Comparison of ENCODE assay signal across 9 mouse cellular contexts in genomic region chr10:80935241-80935640, GRCm38 (mm10). TPM values are rescaled to one million over a fixed set of nuclear protein-coding genes. Genes with fewer than 3 reads are reported as not detected.
DNase-seq lines count a peak whose midpoint lies in the region; ATAC-seq lines count a peak whose summit lies in the region.
"Had no signal": no experiment of that assay in that cellular context is flagged by ENCODE, and none has a peak within 500 bp of the region (broad histone marks: within the 10 kb centered on the region; RNA-seq: fewer than 3 reads in every experiment).

No protein-coding gene starts in this region.

- no peak for ATAC-seq in forebrain, embryonic 12.5 days (ENCODE audit: low FRiP score)
- ATAC-seq in forebrain, embryonic 16.5 days = no peak
- ATAC-seq in midbrain, embryonic 11.5 days (ENCODE audit: low FRiP score) = no peak
- ATAC-seq in midbrain, embryonic 15.5 days (replicated peaks) = no peak
- no peak for ATAC-seq in neural tube, embryonic 13.5 days (ENCODE audit: low read depth)
- ATAC-seq in megakaryocyte-erythroid progenitor cell, adult 5-6 weeks (replicated peaks; ENCODE audit: low FRiP score, low TSS enrichment, poor library complexity, severe bottlenecking) = no peak

- 2% methylated on average over 3 of the region's 3 CpGs for whole genome bisulfite sequencing in forebrain, embryonic 12.5 days
- WGBS in forebrain, embryonic 16.5 days = 11% methylated on average over 3 of the region's 3 CpGs
- 14% methylated on average over 3 of the region's 3 CpGs for WGBS in midbrain, embryonic 11.5 days
- WGBS in midbrain, embryonic 15.5 days = 8% methylated on average over 3 of the region's 3 CpGs
- WGBS in neural tube, embryonic 13.5 days = 0% methylated on average over 3 of the region's 3 CpGs

- H3K36me3 ChIP-seq in forebrain, embryonic 12.5 days (replicated peaks) = no peaks in the 10 kb centered on the region
- H3K36me3 ChIP-seq in forebrain, embryonic 16.5 days (ENCODE audit: control insufficient read depth, insufficient read depth) = no peaks in the 10 kb centered on the region
- H3K36me3 ChIP-seq in midbrain, embryonic 11.5 days (ENCODE audit: control insufficient read depth, insufficient read depth, low read length) = no peaks in the 10 kb centered on the region
- no peaks in the 10 kb centered on the region for H3K36me3 ChIP-seq in midbrain, embryonic 15.5 days (replicated peaks)
- no peaks in the 10 kb centered on the region for H3K36me3 ChIP-seq in neural tube, embryonic 13.5 days

- peak overlapping the region; percentile 63; the same call in 1 of the 2 replicates for H3K27ac ChIP-seq in forebrain, embryonic 12.5 days
- no peak overlapping the region for H3K27ac ChIP-seq in forebrain, embryonic 16.5 days (ENCODE audit: low read length)
- no peak overlapping the region for H3K27ac ChIP-seq in midbrain, embryonic 11.5 days (ENCODE audit: low read depth, low read length)
- no peak overlapping the region for H3K27ac ChIP-seq in midbrain, embryonic 15.5 days
- H3K27ac ChIP-seq in neural tube, embryonic 13.5 days (replicated peaks) = no peak overlapping the region

- H3K9me3 ChIP-seq in forebrain, embryonic 12.5 days = no peaks in the 10 kb centered on the region
- no peaks in the 10 kb centered on the region for H3K9me3 ChIP-seq in forebrain, embryonic 16.5 days (ENCODE audit: control insufficient read depth, low read length)
- no peaks in the 10 kb centered on the region for H3K9me3 ChIP-seq in midbrain, embryonic 11.5 days (ENCODE audit: control insufficient read depth, low read length)
- H3K9me3 ChIP-seq in midbrain, embryonic 15.5 days = no peaks in the 10 kb centered on the region
- no peaks in the 10 kb centered on the region for H3K9me3 ChIP-seq in neural tube, embryonic 13.5 days

- DNase-seq in midbrain, embryonic 11.5 days (ENCODE audit: low spot score, missing footprints) = peak; percentile 82
- DNase-seq in induced T-regulatory cell, adult 2 months (ENCODE audit: low read depth) = peak; percentile 57
- DNase-seq in left cerebral cortex, adult 8-10 months (ENCODE audit: low spot score in 2 of 2) = no peak
- DNase-seq: gastrocnemius, postnatal 14 days had no signal

- H3K4me2 ChIP-seq in forebrain, embryonic 12.5 days = peak overlapping the region; percentile 56; the same call in 1 of the 2 replicates
- no peak overlapping the region for H3K4me2 ChIP-seq in forebrain, embryonic 16.5 days (ENCODE audit: low read length)
- no peak overlapping the region for H3K4me2 ChIP-seq in midbrain, embryonic 11.5 days
- H3K4me2 ChIP-seq in midbrain, embryonic 15.5 days = no peak overlapping the region
- H3K4me2 ChIP-seq in neural tube, embryonic 13.5 days = peak overlapping the region; percentile 54

- 0 out of 2 replicates have a peak overlapping the region, but pooled peaks have one; percentile 4 for H3K9ac ChIP-seq in forebrain, embryonic 12.5 days
- no peak overlapping the region for H3K9ac ChIP-seq in forebrain, embryonic 16.5 days (replicated peaks; ENCODE audit: low read depth, low read length)
- no peak overlapping the region for H3K9ac ChIP-seq in midbrain, embryonic 11.5 days (ENCODE audit: low read length)
- no peak overlapping the region for H3K9ac ChIP-seq in midbrain, embryonic 15.5 days
- H3K9ac ChIP-seq in neural tube, embryonic 13.5 days = no peak overlapping the region

- H3K4me3 ChIP-seq in forebrain, embryonic 12.5 days (replicated peaks) = peak overlapping the region; percentile 34; the same call in 1 of the 2 replicates
- H3K4me3 ChIP-seq in forebrain, embryonic 16.5 days (replicated peaks; ENCODE audit: low read length) = no peak overlapping the region
- H3K4me3 ChIP-seq in midbrain, embryonic 11.5 days (ENCODE audit: low read depth, low read length) = no peak overlapping the region
- H3K4me3 ChIP-seq in midbrain, embryonic 15.5 days = no peak overlapping the region
- no peak overlapping the region for H3K4me3 ChIP-seq in neural tube, embryonic 13.5 days

- H3K4me1 ChIP-seq in forebrain, embryonic 12.5 days = peaks cover 91% of the 10 kb centered on the region
- H3K4me1 ChIP-seq in forebrain, embryonic 16.5 days (replicated peaks; ENCODE audit: control insufficient read depth, insufficient read depth, low read length) = peaks cover 75% of the 10 kb centered on the region
- H3K4me1 ChIP-seq in midbrain, embryonic 11.5 days (ENCODE audit: control insufficient read depth, insufficient read depth, low read length) = peaks cover 52% of the 10 kb centered on the region
- peaks cover 77% of the 10 kb centered on the region for H3K4me1 ChIP-seq in midbrain, embryonic 15.5 days
- H3K4me1 ChIP-seq in neural tube, embryonic 13.5 days (replicated peaks) = peaks cover 94% of the 10 kb centered on the region

- peaks cover 95% of the 10 kb centered on the region for H3K27me3 ChIP-seq in forebrain, embryonic 12.5 days
- H3K27me3 ChIP-seq in forebrain, embryonic 16.5 days (replicated peaks; ENCODE audit: control insufficient read depth, insufficient read depth, low read length) = peaks cover 38% of the 10 kb centered on the region
- H3K27me3 ChIP-seq in midbrain, embryonic 11.5 days (ENCODE audit: control insufficient read depth, insufficient read depth, low read length) = peaks cover 86% of the 10 kb centered on the region
- H3K27me3 ChIP-seq in midbrain, embryonic 15.5 days (replicated peaks) = peaks cover 73% of the 10 kb centered on the region
- H3K27me3 ChIP-seq in neural tube, embryonic 13.5 days = peaks cover 82% of the 10 kb centered on the region

RNA-seq across cellular contexts. Expression of gene Gadd45b, which starts 5.4 kb away (rescaled TPM):
- polyA plus RNA-seq in forebrain, embryonic 12.5 days (2016; fragmentation: Nextera tagmentation; extraction: Ambion mirVana) = 8.2 and 9.8 TPM in 2 replicates
- 5.8 and 7.0 TPM in 2 replicates for polyA plus RNA-seq in forebrain, embryonic 16.5 days (2015; fragmentation: Nextera tagmentation; extraction: Ambion mirVana)
- 10.1 and 11.3 TPM in 2 replicates for polyA plus RNA-seq in midbrain, embryonic 11.5 days (2014; fragmentation: Nextera tagmentation; extraction: Ambion mirVana)
- polyA plus RNA-seq in midbrain, embryonic 15.5 days (2015; fragmentation: Nextera tagmentation; extraction: Ambion mirVana) = 5.5 and 8.2 TPM in 2 replicates
- 8.8 and 9.0 TPM in 2 replicates for polyA plus RNA-seq in neural tube, embryonic 13.5 days (2015; fragmentation: Nextera tagmentation; extraction: Ambion mirVana)
- not detected in 2 replicates for total RNA-seq in megakaryocyte-erythroid progenitor cell, adult 5-6 weeks (2014; fragmentation: Nextera tagmentation)
- 7.5 and 8.7 TPM in 2 replicates for total RNA-seq in megakaryocyte-erythroid progenitor cell, adult 5-6 weeks (2017)
- total RNA-seq in left cerebral cortex, adult 8-10 months (2022) = 10 to 100 TPM; 13.8 to 24.0 (median 20.6) TPM

RNA-seq across cellular contexts. Expression of gene Lmnb2, which starts 17.2 kb away (rescaled TPM):
- 67.7 and 73.8 TPM in 2 replicates for polyA plus RNA-seq in forebrain, embryonic 12.5 days (2016; fragmentation: Nextera tagmentation; extraction: Ambion mirVana)
- polyA plus RNA-seq in forebrain, embryonic 16.5 days (2015; fragmentation: Nextera tagmentation; extraction: Ambion mirVana) = 53.2 and 59.8 TPM in 2 replicates
- polyA plus RNA-seq in midbrain, embryonic 11.5 days (2014; fragmentation: Nextera tagmentation; extraction: Ambion mirVana) = 19.4 and 19.7 TPM in 2 replicates
- 46.9 and 48.9 TPM in 2 replicates for polyA plus RNA-seq in midbrain, embryonic 15.5 days (2015; fragmentation: Nextera tagmentation; extraction: Ambion mirVana)
- polyA plus RNA-seq in neural tube, embryonic 13.5 days (2015; fragmentation: Nextera tagmentation; extraction: Ambion mirVana) = 38.3 and 41.6 TPM in 2 replicates
- total RNA-seq in megakaryocyte-erythroid progenitor cell, adult 5-6 weeks (2014; fragmentation: Nextera tagmentation) = 14.9 and 24.4 TPM in 2 replicates
- total RNA-seq in megakaryocyte-erythroid progenitor cell, adult 5-6 weeks (2017) = 24.0 and 29.0 TPM in 2 replicates
- total RNA-seq in left cerebral cortex, adult 8-10 months (2022) = 10 to 100 TPM; 17.6 to 21.2 (median 20.1) TPM

RNA-seq across cellular contexts. Expression of gene Timm13, which starts 34.5 kb away (rescaled TPM):
- polyA plus RNA-seq in forebrain, embryonic 12.5 days (2016; fragmentation: Nextera tagmentation; extraction: Ambion mirVana) = 311 and 314 TPM in 2 replicates
- polyA plus RNA-seq in forebrain, embryonic 16.5 days (2015; fragmentation: Nextera tagmentation; extraction: Ambion mirVana) = 298 and 299 TPM in 2 replicates
- 321 and 347 TPM in 2 replicates for polyA plus RNA-seq in midbrain, embryonic 11.5 days (2014; fragmentation: Nextera tagmentation; extraction: Ambion mirVana)
- polyA plus RNA-seq in midbrain, embryonic 15.5 days (2015; fragmentation: Nextera tagmentation; extraction: Ambion mirVana) = 318 and 330 TPM in 2 replicates
- 328 and 331 TPM in 2 replicates for polyA plus RNA-seq in neural tube, embryonic 13.5 days (2015; fragmentation: Nextera tagmentation; extraction: Ambion mirVana)
- total RNA-seq in megakaryocyte-erythroid progenitor cell, adult 5-6 weeks (2014; fragmentation: Nextera tagmentation) = 206 and 233 TPM in 2 replicates
- total RNA-seq in megakaryocyte-erythroid progenitor cell, adult 5-6 weeks (2017) = 27.7 and 49.2 TPM in 2 replicates
- total RNA-seq in left cerebral cortex, adult 8-10 months (2022) = 100 to 1,000 TPM; 106 to 147 (median 124) TPM

Comparison
In these comparisons a context has a peak if more than half of its experiments do, and no peak if none do; other contexts are left out.
1. H3K4me2 ChIP-seq: peak in forebrain, embryonic 12.5 days (single experiment) and neural tube, embryonic 13.5 days (single experiment); none in forebrain, embryonic 16.5 days (single experiment), midbrain, embryonic 11.5 days (single experiment) and midbrain, embryonic 15.5 days (single experiment).
2. DNase-seq: peak in midbrain, embryonic 11.5 days (single experiment) and induced T-regulatory cell, adult 2 months (single experiment); none in left cerebral cortex, adult 8-10 months (0 of 2).